Mouse (Mus musculus): ENCODE results near the gene Ubtd2. TPM values are rescaled to one million over a fixed set of nuclear protein-coding genes. Genes with fewer than 3 reads are reported as not detected.

Gene Ubtd2
- polyA plus RNA-seq, 1 experiment, result 2.4 TPM

GRCm38 (mm10) chr11:32425043-32425658 is 30.0 kb upstream of the Ubtd2 start:
- TF ChIP-seq POLR2A (IDR thresholded peaks at IDR 0.05; ENCODE audit: low read depth, low read length) (no peak), CTCF (IDR thresholded peaks at IDR 0.05; ENCODE audit: extremely low read depth, insufficient read depth, insufficient read length, insufficient replicate concordance) (no peak)
- Histone ChIP-seq H3K27me3 (ENCODE audit: control insufficient read depth, insufficient read depth, low read length) (no peaks in the 10 kb centered on the region), H3K4me3 (ENCODE audit: extremely low read depth, insufficient read depth, insufficient read length) (no peak overlapping the region), H3K36me3 (ENCODE audit: control insufficient read depth, insufficient read depth, low read length) (no peaks in the 10 kb centered on the region), H3K4me1 (ENCODE audit: control insufficient read depth, insufficient read depth, insufficient read length) (no peaks in the 10 kb centered on the region), H3K27ac (ENCODE audit: insufficient read depth, low read length) (no peak overlapping the region)
- WGBS, result 70% methylated on average over 10 of the region's 10 CpGs
- no peak for DNase-seq (ENCODE audit: low read depth in 1 of 2, low spot score in 2 of 2)

GRCm38 (mm10) chr11:32427537-32427936 is 27.6 kb upstream of the Ubtd2 start:
- no peak for TF ChIP-seq POLR2A (IDR thresholded peaks at IDR 0.05; ENCODE audit: low read depth, low read length)
- TF ChIP-seq CTCF (IDR thresholded peaks at IDR 0.05; ENCODE audit: extremely low read depth, insufficient read depth, insufficient read length, insufficient replicate concordance), result no peak

GRCm38 (mm10) chr11:32435410-32436060 is 19.6 kb upstream of the Ubtd2 start:
- Histone ChIP-seq H3K36me3 (ENCODE audit: control insufficient read depth, insufficient read depth, low read length) (no peaks in the 10 kb centered on the region), H3K4me3 (ENCODE audit: extremely low read depth, insufficient read depth, insufficient read length) (no peak overlapping the region), H3K27ac (ENCODE audit: insufficient read depth, low read length) (no peak overlapping the region), H3K27me3 (ENCODE audit: control insufficient read depth, insufficient read depth, low read length) (no peaks in the 10 kb centered on the region), H3K4me1 (ENCODE audit: control insufficient read depth, insufficient read depth, insufficient read length) (0 out of 2 replicates have a peak, but pooled peaks cover 2% of the 10 kb centered on the region)
- TF ChIP-seq POLR2A (IDR thresholded peaks at IDR 0.05; ENCODE audit: low read depth, low read length) (no peak), CTCF (IDR thresholded peaks at IDR 0.05; ENCODE audit: extremely low read depth, insufficient read depth, insufficient read length, insufficient replicate concordance) (no peak)
- 74% methylated on average over 6 of the region's 6 CpGs for WGBS
- DNase-seq (ENCODE audit: low read depth in 1 of 2, low spot score in 2 of 2), result no peak

More at GRCm38 (mm10) chr11:32427537-32427936, 27.6 kb upstream of the Ubtd2 start:
- no peaks in the 10 kb centered on the region for H3K27me3 ChIP-seq (ENCODE audit: control insufficient read depth, insufficient read depth, low read length)
- no peak for DNase-seq (ENCODE audit: low read depth in 1 of 2, low spot score in 2 of 2)
- H3K27ac ChIP-seq (ENCODE audit: insufficient read depth, low read length), result no peak overlapping the region
- no peaks in the 10 kb centered on the region for H3K36me3 ChIP-seq (ENCODE audit: control insufficient read depth, insufficient read depth, low read length)
- H3K4me1 ChIP-seq (ENCODE audit: control insufficient read depth, insufficient read depth, insufficient read length), result no peaks in the 10 kb centered on the region
- no peak overlapping the region for H3K4me3 ChIP-seq (ENCODE audit: extremely low read depth, insufficient read depth, insufficient read length)
- WGBS, result 61% methylated on average over 7 of the region's 7 CpGs

GRCm38 (mm10) chr11:32442576-32442975 is 12.6 kb upstream of the Ubtd2 start:
- H3K27ac ChIP-seq (ENCODE audit: insufficient read depth, low read length), result no peak overlapping the region
- TF ChIP-seq POLR2A (IDR thresholded peaks at IDR 0.05; ENCODE audit: low read depth, low read length) (no peak), CTCF (IDR thresholded peaks at IDR 0.05; ENCODE audit: extremely low read depth, insufficient read depth, insufficient read length, insufficient replicate concordance) (no peak)
- no peaks in the 10 kb centered on the region for H3K4me1 ChIP-seq (ENCODE audit: control insufficient read depth, insufficient read depth, insufficient read length)
- H3K27me3 ChIP-seq (ENCODE audit: control insufficient read depth, insufficient read depth, low read length), result no peaks in the 10 kb centered on the region
- no peaks in the 10 kb centered on the region for H3K36me3 ChIP-seq (ENCODE audit: control insufficient read depth, insufficient read depth, low read length)
- no peak for DNase-seq (ENCODE audit: low read depth in 1 of 2, low spot score in 2 of 2)
- 87% methylated on average over 3 of the region's 3 CpGs for WGBS
- no peak overlapping the region for H3K4me3 ChIP-seq (ENCODE audit: extremely low read depth, insufficient read depth, insufficient read length)

GRCm38 (mm10) chr11:32444266-32444665 is 10.9 kb upstream of the Ubtd2 start:
- H3K36me3 ChIP-seq (ENCODE audit: control insufficient read depth, insufficient read depth, low read length), result no peaks in the 10 kb centered on the region
- no peaks in the 10 kb centered on the region for H3K27me3 ChIP-seq (ENCODE audit: control insufficient read depth, insufficient read depth, low read length)
- 34% methylated on average over 1 of the region's 1 CpGs for WGBS
- no peak overlapping the region for H3K27ac ChIP-seq (ENCODE audit: insufficient read depth, low read length)
- no peak for DNase-seq (ENCODE audit: low read depth in 1 of 2, low spot score in 2 of 2)
- H3K4me3 ChIP-seq (ENCODE audit: extremely low read depth, insufficient read depth, insufficient read length), result no peak overlapping the region
- H3K4me1 ChIP-seq (ENCODE audit: control insufficient read depth, insufficient read depth, insufficient read length), result no peaks in the 10 kb centered on the region
- TF ChIP-seq POLR2A (IDR thresholded peaks at IDR 0.05; ENCODE audit: low read depth, low read length) (no peak), CTCF (IDR thresholded peaks at IDR 0.05; ENCODE audit: extremely low read depth, insufficient read depth, insufficient read length, insufficient replicate concordance) (no peak)

GRCm38 (mm10) chr11:32445135-32445534 is 10.0 kb upstream of the Ubtd2 start:
- Histone ChIP-seq H3K27ac (ENCODE audit: insufficient read depth, low read length) (no peak overlapping the region), H3K4me3 (ENCODE audit: extremely low read depth, insufficient read depth, insufficient read length) (no peak overlapping the region), H3K4me1 (ENCODE audit: control insufficient read depth, insufficient read depth, insufficient read length) (no peaks in the 10 kb centered on the region), H3K36me3 (ENCODE audit: control insufficient read depth, insufficient read depth, low read length) (no peaks in the 10 kb centered on the region), H3K27me3 (ENCODE audit: control insufficient read depth, insufficient read depth, low read length) (no peaks in the 10 kb centered on the region)
- 83% methylated on average over 1 of the region's 1 CpGs for WGBS
- no peak for DNase-seq (ENCODE audit: low read depth in 1 of 2, low spot score in 2 of 2)
- TF ChIP-seq CTCF (IDR thresholded peaks at IDR 0.05; ENCODE audit: extremely low read depth, insufficient read depth, insufficient read length, insufficient replicate concordance) (no peak), POLR2A (IDR thresholded peaks at IDR 0.05; ENCODE audit: low read depth, low read length) (no peak)

GRCm38 (mm10) chr11:32445637-32446226 is 9.4 kb upstream of the Ubtd2 start:
- no peak for DNase-seq (ENCODE audit: low read depth in 1 of 2, low spot score in 2 of 2)
- H3K4me3 ChIP-seq (ENCODE audit: extremely low read depth, insufficient read depth, insufficient read length), result no peak overlapping the region
- H3K27ac ChIP-seq (ENCODE audit: insufficient read depth, low read length), result no peak overlapping the region
- no peaks in the 10 kb centered on the region for H3K36me3 ChIP-seq (ENCODE audit: control insufficient read depth, insufficient read depth, low read length)
- no peaks in the 10 kb centered on the region for H3K4me1 ChIP-seq (ENCODE audit: control insufficient read depth, insufficient read depth, insufficient read length)
- H3K27me3 ChIP-seq (ENCODE audit: control insufficient read depth, insufficient read depth, low read length), result no peaks in the 10 kb centered on the region
- TF ChIP-seq POLR2A (IDR thresholded peaks at IDR 0.05; ENCODE audit: low read depth, low read length) (no peak), CTCF (IDR thresholded peaks at IDR 0.05; ENCODE audit: extremely low read depth, insufficient read depth, insufficient read length, insufficient replicate concordance) (no peak)
- WGBS, result 27% methylated on average over 6 of the region's 6 CpGs
